Mouse (Mus musculus) neural tube, embryonic 14.5 days (tissue): ENCODE data around the gene Slc7a4. TPM values are rescaled to one million over a fixed set of nuclear protein-coding genes. Genes with fewer than 3 reads are reported as not detected.

Experiments used
- polyA plus RNA-seq: library from polyadenylated mRNA; unstranded; fragments of >200 nt; fragmentation: Nextera tagmentation; extraction: Ambion mirVana; gene quantifications from 2 replicates; pipeline ENCODE4 v1.2.1, GENCODE M21; 2014

The Slc7a4 gene
- polyA plus RNA-seq, 1 experiment from 2014 or later: 39.1 TPM

Other genes starting within 250 kb of the Slc7a4 start
- 9.5 and 10.6 TPM in 2 replicates for gene Snap29, start 177.2 kb downstream of the Slc7a4 start, polyA plus RNA-seq
- 73.0 and 83.1 TPM in 2 replicates for gene Pi4ka, start 176.9 kb downstream of the Slc7a4 start, polyA plus RNA-seq
- 70.6 and 73.1 TPM in 2 replicates for gene Crkl, start 131.2 kb downstream of the Slc7a4 start, polyA plus RNA-seq
- gene Aifm3, start 93.6 kb downstream of the Slc7a4 start, polyA plus RNA-seq: 3.0 and 3.4 TPM in 2 replicates
- gene Lztr1, start 74.5 kb downstream of the Slc7a4 start, polyA plus RNA-seq: 113 and 132 TPM in 2 replicates
- 58.6 and 62.7 TPM in 2 replicates for gene Thap7, start 52.1 kb downstream of the Slc7a4 start, polyA plus RNA-seq
- gene Lrrc74b, start 22.0 kb downstream of the Slc7a4 start, polyA plus RNA-seq: 0.79 and 1.1 TPM in 2 replicates
- gene P2rx6, start 21.3 kb downstream of the Slc7a4 start, polyA plus RNA-seq: 2.4 and 2.7 TPM in 2 replicates
- gene Smpd4, start 36.1 kb upstream of the Slc7a4 start, polyA plus RNA-seq: 27.7 and 29.3 TPM in 2 replicates
- 10.6 and 11.3 TPM in 2 replicates for gene Ccdc74a, start 63.3 kb upstream of the Slc7a4 start, polyA plus RNA-seq
- gene Med15, start 149.7 kb upstream of the Slc7a4 start, polyA plus RNA-seq: 46.9 and 51.0 TPM in 2 replicates
- gene Klhl22, start 176.4 kb upstream of the Slc7a4 start, polyA plus RNA-seq: 90.9 and 98.9 TPM in 2 replicates
- gene Scarf2, start 214.1 kb upstream of the Slc7a4 start, polyA plus RNA-seq: 0.95 and 2.0 TPM in 2 replicates
- gene B830017H08Rik, start 249.9 kb upstream of the Slc7a4 start, polyA plus RNA-seq: 4.7 and 6.5 TPM in 2 replicates